Mouse (Mus musculus): Measurements from ENCODE around the gene Nebl. TPM values are rescaled to one million over a fixed set of nuclear protein-coding genes. Genes with fewer than 3 reads are reported as not detected.
"Not testable (repeated sequence)": the region's sequence is repeated elsewhere in the genome, so short reads cannot be mapped to it uniquely, and the experiment has no call there.

The Nebl gene
- polyA plus RNA-seq, 1 experiment: 42.5 TPM

- DNase-seq (ENCODE audit: extremely low spot score in 1 of 2, low spot score in 1 of 2): no peak
Measured at GRCm38 (mm10) chr2:17297496-17297895, 433.8 kb downstream of the Nebl start.

- DNase-seq (ENCODE audit: extremely low spot score in 1 of 2, low spot score in 1 of 2): not testable (repeated sequence)
Measured at GRCm38 (mm10) chr2:17295257-17295656, 436.0 kb downstream of the Nebl start.

Measured in frontal cortex, adult 2 months (tissue).